Mouse (Mus musculus) left cerebral cortex, postnatal 14 days (tissue): ENCODE measurements around the gene Rtl5. TPM values are rescaled to one million over a fixed set of nuclear protein-coding genes. Genes with fewer than 3 reads are reported as not detected.
A peak's percentile ranks its signal among the peaks of the same experiment; 100 is the strongest.

Experiments
- DNase-seq, 2 experiments: peaks; one replicate each; pipeline ENCODE4 v3.0.0; 2021 to 2022; ENCODE audit warnings: low spot score in 2 of 2, mixed read lengths in 1 of 2
- intact Hi-C: fragments of 180-260 bp; cut with DNase I; formaldehyde crosslinking; loops from one replicate; pipeline ENCODE4 v1.15.1; 2025
- total RNA-seq, 2 experiments: library from RNA; stranded (reverse); gene quantifications; 2 replicates each; pipeline ENCODE4 v1.2.3; 2021

Gene Rtl5
- total RNA-seq, 2 experiments from 2014 or later: 12.3 to 14.3 TPM

DNA sequence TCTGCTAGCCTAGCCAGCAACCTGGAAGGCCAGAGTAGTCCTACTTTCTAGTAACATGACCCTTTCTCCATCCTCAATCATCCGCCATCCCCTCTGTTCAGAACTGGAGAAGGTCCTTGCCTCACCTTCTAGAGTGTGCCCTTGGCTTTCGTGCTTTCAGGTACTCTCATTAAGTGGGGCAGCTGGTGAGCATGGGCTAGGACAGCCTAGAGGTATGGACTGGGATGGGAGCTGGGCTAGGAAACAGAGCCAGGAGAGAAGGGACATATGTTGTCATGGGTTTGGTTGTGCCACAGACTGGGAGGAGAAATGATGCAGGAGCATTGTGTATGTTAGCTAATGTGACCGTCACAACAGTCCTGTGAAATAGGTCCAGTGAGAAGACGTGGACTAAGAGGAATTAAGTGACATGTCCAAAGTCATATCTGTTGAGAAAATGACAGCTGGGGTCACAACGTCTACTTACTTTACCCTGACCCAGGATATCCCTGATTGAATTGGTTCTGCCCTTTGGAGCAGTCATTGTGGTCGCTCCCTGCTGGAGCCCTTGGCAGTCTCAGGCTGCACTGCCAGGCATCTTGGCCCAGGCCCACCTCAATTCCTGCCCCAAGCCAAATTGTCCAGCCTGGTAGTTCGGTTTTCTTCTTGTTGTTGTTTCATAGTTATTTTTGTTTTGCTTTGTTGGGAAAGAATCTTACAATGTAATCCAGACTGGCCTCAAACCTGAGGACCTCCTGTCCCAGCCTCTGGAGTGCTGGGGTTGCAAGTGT lies 51.4 kb downstream of the Rtl5 start:
- DNase-seq: no peak
- intact Hi-C loops: no loop called here

DNA sequence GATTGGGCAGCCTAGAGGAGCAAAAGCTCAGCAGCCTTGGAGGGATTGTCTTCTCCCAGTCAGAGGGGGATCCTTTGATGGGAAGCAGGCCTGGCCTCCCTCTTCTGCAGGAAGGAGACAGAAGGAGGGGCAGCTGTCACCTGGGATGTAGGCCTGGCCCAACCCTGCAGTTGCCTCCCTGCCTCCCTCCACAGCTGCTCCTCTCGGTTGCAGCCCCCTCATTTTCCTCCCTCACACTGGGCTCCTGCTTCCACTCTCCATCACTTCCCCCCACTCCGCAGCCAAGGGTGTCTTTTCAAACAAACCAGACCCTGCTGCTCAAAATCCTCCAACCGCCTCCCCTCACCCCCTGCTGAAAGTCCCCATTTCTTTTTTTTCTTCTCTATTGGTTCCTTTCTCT lies 52.2 kb downstream of the Rtl5 start:
- DNase-seq: peak in 1 of 2 experiments; percentile 15
- intact Hi-C loops: no loop called here

DNA sequence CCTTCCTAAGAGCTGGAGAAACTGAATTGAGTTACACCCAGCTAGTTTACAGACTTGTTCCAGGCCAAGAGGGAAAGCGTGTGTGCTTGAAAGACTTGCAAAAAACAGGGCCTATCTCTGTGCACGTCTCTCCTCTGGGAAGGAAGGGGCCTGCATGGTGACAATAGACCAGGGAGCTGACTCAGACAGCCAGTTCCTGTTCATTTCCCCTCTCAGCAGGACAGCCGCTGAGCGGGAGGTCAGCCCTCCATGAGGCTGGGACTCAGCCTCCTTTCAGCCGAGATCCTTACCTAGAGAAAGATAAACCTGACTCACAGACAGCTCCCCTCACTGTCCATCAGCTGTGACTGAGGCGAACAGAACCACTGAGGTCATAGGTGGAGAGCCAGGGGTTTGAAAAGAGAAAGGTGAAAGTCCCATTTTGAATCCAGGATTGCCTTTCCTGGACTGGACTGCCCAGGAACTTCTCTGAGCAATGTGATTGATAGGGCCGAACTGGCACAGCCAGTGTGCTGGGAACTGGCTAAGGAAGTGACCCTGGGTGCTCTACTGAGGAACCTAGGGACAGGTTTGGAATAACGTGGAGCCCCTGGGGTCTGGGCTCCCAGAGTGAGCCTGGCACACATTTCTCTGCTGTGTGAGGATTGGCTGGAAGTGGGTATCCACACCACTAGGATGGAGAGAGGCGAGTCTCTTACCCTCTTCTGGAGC lies 53.7 kb downstream of the Rtl5 start:
- intact Hi-C loops: no loop called here
- DNase-seq: no peak

Other genes with a start within 250 kb of the Rtl5 start
- gene Nhsl2, start 221.9 kb downstream of the Rtl5 start, total RNA-seq: 10 to 100 TPM; 26.7 to 29.3 TPM
- 10 to 100 TPM; 15.2 to 22.2 TPM for gene Pin4, start 48.1 kb upstream of the Rtl5 start, total RNA-seq
- gene Ercc6l, start 85.8 kb upstream of the Rtl5 start, total RNA-seq: under 1 TPM; 0.06 to 0.15 TPM
- gene Rps4x, start 118.1 kb upstream of the Rtl5 start, total RNA-seq: 100 to 1,000 TPM; 395 to 481 TPM
- gene Cited1, start 180.9 kb upstream of the Rtl5 start, total RNA-seq: 1 to 10 TPM; 5.5 to 6.3 TPM